Mouse (Mus musculus) liver, embryonic 13.5 days (tissue): ENCODE data around the gene Ap3b1. TPM values are rescaled to one million over a fixed set of nuclear protein-coding genes. Genes with fewer than 3 reads are reported as not detected.

Experiments used
- ATAC-seq: fragments of 200-750 bp; cut with Nextera tagmentation; 2 replicates; pipeline ENCODE4 v1.8.0; 2017; ENCODE audit warnings: low read depth, mild to moderate bottlenecking, moderate number of reproducible peaks, moderate library complexity
- DNase-seq: peaks from one replicate; pipeline ENCODE4 v3.0.0; 2022
- H3K27ac ChIP-seq: fragments of 300-500 bp; sonication (generic); 2 replicates; pipeline ENCODE4 v1.5.1; 2015; ENCODE audit warnings: moderate library complexity, mild to moderate bottlenecking, inconsistent platforms
- H3K27me3 ChIP-seq: fragments of 300-500 bp; sonication (generic); 2 replicates; pipeline ENCODE4 v1.6.1; 2015; ENCODE audit warnings: mild to moderate bottlenecking, inconsistent platforms
- H3K36me3 ChIP-seq: fragments of 300-500 bp; sonication (generic); 2 replicates; pipeline ENCODE4 v1.6.1; 2015; ENCODE audit warnings: mild to moderate bottlenecking, inconsistent platforms
- H3K4me1 ChIP-seq: fragments of 300-500 bp; sonication (generic); replicated peaks from 2 replicates; pipeline ENCODE4 v1.6.1; 2015; ENCODE audit warnings: inconsistent platforms
- H3K4me2 ChIP-seq: fragments of 300-500 bp; sonication (generic); 2 replicates; pipeline ENCODE4 v1.6.1; 2015; ENCODE audit warnings: inconsistent platforms, mild to moderate bottlenecking, moderate library complexity
- H3K4me3 ChIP-seq: fragments of 300-500 bp; sonication (generic); replicated peaks from 2 replicates; pipeline ENCODE4 v1.5.1; 2015; ENCODE audit warnings: mild to moderate bottlenecking, inconsistent platforms
- H3K9ac ChIP-seq: fragments of 300-500 bp; sonication (generic); 2 replicates; pipeline ENCODE4 v1.6.1; 2015; ENCODE audit warnings: mild to moderate bottlenecking, inconsistent platforms
- H3K9me3 ChIP-seq: fragments of 300-500 bp; sonication (generic); replicated peaks from 2 replicates; pipeline ENCODE4 v1.6.1; 2016; ENCODE audit warnings: inconsistent platforms
- WGBS: fragments of 180-500 bp; shearing (Covaris S2); methylation state at CpG from one replicate; pipeline ENCODE4 v1.1.7; 2015; ENCODE audit not compliant: insufficient replicate concordance; 5-methylcytosine and 5-hydroxymethylcytosine counted together
- polyA plus RNA-seq: library from polyadenylated mRNA; unstranded; fragments of >200 nt; fragmentation: Nextera tagmentation; extraction: Ambion mirVana; gene quantifications from 2 replicates; pipeline ENCODE4 v1.2.1, GENCODE M21; 2015

Gene Ap3b1
- polyA plus RNA-seq, 1 experiment from 2014 or later, result 18.5 TPM

- 89% methylated on average over 12 of the region's 12 CpGs for WGBS
- Histone ChIP-seq H3K4me2 (no peak overlapping the region), H3K27ac (no peak overlapping the region), H3K4me3 (no peak overlapping the region), H3K4me1 (peaks cover 13% of the 10 kb centered on the region; the same call in 1 of the 2 replicates), H3K27me3 (no peaks in the 10 kb centered on the region), H3K36me3 (peaks cover 30% of the 10 kb centered on the region; the same call in 1 of the 2 replicates), H3K9me3 (no peaks in the 10 kb centered on the region), H3K9ac (no peak overlapping the region)
- ATAC-seq (no peak), DNase-seq (no peak)
These were observed 185.5 kb downstream of the Ap3b1 start for GRCm38 (mm10) chr13:94544211-94544610.

- H3K4me1 ChIP-seq, result peaks cover 13% of the 10 kb centered on the region; the same call in 1 of the 2 replicates
- H3K27me3 ChIP-seq, result no peaks in the 10 kb centered on the region
- no peak overlapping the region for H3K9ac ChIP-seq
- H3K27ac ChIP-seq, result no peak overlapping the region
- H3K36me3 ChIP-seq, result peaks cover 30% of the 10 kb centered on the region
- H3K4me3 ChIP-seq, result no peak overlapping the region
- ATAC-seq (no peak), DNase-seq (no peak)
- no peaks in the 10 kb centered on the region for H3K9me3 ChIP-seq
- no peak overlapping the region for H3K4me2 ChIP-seq
- WGBS, result 77% methylated on average over 4 of the region's 4 CpGs
These were observed 187.0 kb downstream of the Ap3b1 start for GRCm38 (mm10) chr13:94545739-94546138.

GRCm38 (mm10) chr13:94546246-94546645 is 187.5 kb downstream of the Ap3b1 start:
- Histone ChIP-seq H3K9ac (no peak overlapping the region), H3K4me2 (no peak overlapping the region), H3K27ac (no peak overlapping the region), H3K9me3 (no peaks in the 10 kb centered on the region), H3K4me1 (peaks cover 9% of the 10 kb centered on the region; the same call in 1 of the 2 replicates), H3K4me3 (no peak overlapping the region), H3K27me3 (no peaks in the 10 kb centered on the region), H3K36me3 (peaks cover 27% of the 10 kb centered on the region)
- DNase-seq (no peak), ATAC-seq (no peak)
- WGBS, result 84% methylated on average over 11 of the region's 11 CpGs

GRCm38 (mm10) chr13:94549580-94549979 is 190.8 kb downstream of the Ap3b1 start:
- 81% methylated on average over 3 of the region's 3 CpGs for WGBS
- Histone ChIP-seq H3K4me2 (no peak overlapping the region), H3K4me3 (no peak overlapping the region), H3K36me3 (peaks cover 15% of the 10 kb centered on the region; the same call in 1 of the 2 replicates), H3K9me3 (no peaks in the 10 kb centered on the region), H3K27me3 (no peaks in the 10 kb centered on the region), H3K9ac (no peak overlapping the region), H3K4me1 (no peaks in the 10 kb centered on the region), H3K27ac (no peak overlapping the region)
- DNase-seq (no peak), ATAC-seq (no peak)

- DNase-seq (no peak), ATAC-seq (no peak)
- WGBS, result 84% methylated on average over 4 of the region's 4 CpGs
- Histone ChIP-seq H3K36me3 (peaks cover 15% of the 10 kb centered on the region; the same call in 1 of the 2 replicates), H3K27ac (no peak overlapping the region), H3K4me3 (no peak overlapping the region), H3K27me3 (no peaks in the 10 kb centered on the region), H3K4me2 (no peak overlapping the region), H3K9ac (no peak overlapping the region), H3K4me1 (no peaks in the 10 kb centered on the region), H3K9me3 (no peaks in the 10 kb centered on the region)
These were observed 191.3 kb downstream of the Ap3b1 start for GRCm38 (mm10) chr13:94550037-94550436.

GRCm38 (mm10) chr13:94560011-94560410 is 201.3 kb downstream of the Ap3b1 start:
- H3K36me3 ChIP-seq, result no peaks in the 10 kb centered on the region
- 6% methylated on average over 3 of the region's 3 CpGs for WGBS
- no peaks in the 10 kb centered on the region for H3K27me3 ChIP-seq
- H3K4me1 ChIP-seq, result peaks cover 3% of the 10 kb centered on the region; the same call in 1 of the 2 replicates
- H3K9me3 ChIP-seq, result no peaks in the 10 kb centered on the region
- DNase-seq (peak; percentile 35), ATAC-seq (no peak)
- H3K27ac ChIP-seq, result no peak overlapping the region
- no peak overlapping the region for H3K4me2 ChIP-seq
- H3K4me3 ChIP-seq, result no peak overlapping the region
- H3K9ac ChIP-seq, result no peak overlapping the region

GRCm38 (mm10) chr13:94560878-94561277 is 202.1 kb downstream of the Ap3b1 start:
- Histone ChIP-seq H3K9me3 (no peaks in the 10 kb centered on the region), H3K4me1 (peaks cover 3% of the 10 kb centered on the region; the same call in 1 of the 2 replicates), H3K27me3 (no peaks in the 10 kb centered on the region), H3K27ac (no peak overlapping the region), H3K4me2 (no peak overlapping the region), H3K9ac (no peak overlapping the region), H3K36me3 (peaks cover 7% of the 10 kb centered on the region; the same call in 1 of the 2 replicates), H3K4me3 (no peak overlapping the region)
- WGBS, result 78% methylated on average over 11 of the region's 11 CpGs
- ATAC-seq (no peak), DNase-seq (no peak)

GRCm38 (mm10) chr13:94562652-94563339 is 204.0 kb downstream of the Ap3b1 start:
- no peak overlapping the region for H3K27ac ChIP-seq
- H3K4me1 ChIP-seq, result peaks cover 3% of the 10 kb centered on the region; the same call in 1 of the 2 replicates
- no peak overlapping the region for H3K9ac ChIP-seq
- H3K4me3 ChIP-seq, result no peak overlapping the region
- H3K27me3 ChIP-seq, result no peaks in the 10 kb centered on the region
- DNase-seq (no peak), ATAC-seq (no peak)
- peaks cover 13% of the 10 kb centered on the region for H3K36me3 ChIP-seq
- no peaks in the 10 kb centered on the region for H3K9me3 ChIP-seq
- WGBS, result 75% methylated on average over 9 of the region's 9 CpGs
- H3K4me2 ChIP-seq, result no peak overlapping the region

- Histone ChIP-seq H3K4me2 (no peak overlapping the region), H3K27me3 (no peaks in the 10 kb centered on the region), H3K4me3 (no peak overlapping the region), H3K36me3 (peaks cover 13% of the 10 kb centered on the region), H3K4me1 (peaks cover 3% of the 10 kb centered on the region; the same call in 1 of the 2 replicates), H3K27ac (no peak overlapping the region), H3K9me3 (no peaks in the 10 kb centered on the region), H3K9ac (no peak overlapping the region)
- WGBS, result 81% methylated on average over 8 of the region's 8 CpGs
- no peak for DNase-seq
- ATAC-seq, result no peak
These were observed 205.1 kb downstream of the Ap3b1 start for GRCm38 (mm10) chr13:94563836-94564235.

- WGBS, result 81% methylated on average over 13 of the region's 13 CpGs
- Histone ChIP-seq H3K27me3 (no peaks in the 10 kb centered on the region), H3K4me1 (peaks cover 3% of the 10 kb centered on the region; the same call in 1 of the 2 replicates), H3K9me3 (no peaks in the 10 kb centered on the region), H3K9ac (no peak overlapping the region), H3K4me2 (no peak overlapping the region), H3K4me3 (no peak overlapping the region), H3K27ac (no peak overlapping the region), H3K36me3 (peaks cover 13% of the 10 kb centered on the region)
- DNase-seq (no peak), ATAC-seq (no peak)
These were observed 205.7 kb downstream of the Ap3b1 start for GRCm38 (mm10) chr13:94564351-94564994.

GRCm38 (mm10) chr13:94565176-94565575 is 206.4 kb downstream of the Ap3b1 start:
- Histone ChIP-seq H3K4me2 (no peak overlapping the region), H3K4me1 (peaks cover 3% of the 10 kb centered on the region; the same call in 1 of the 2 replicates), H3K36me3 (peaks cover 13% of the 10 kb centered on the region), H3K9me3 (no peaks in the 10 kb centered on the region), H3K27ac (no peak overlapping the region), H3K4me3 (no peak overlapping the region), H3K27me3 (no peaks in the 10 kb centered on the region), H3K9ac (no peak overlapping the region)
- WGBS, result 89% methylated on average over 14 of the region's 14 CpGs
- DNase-seq, result no peak
- ATAC-seq, result no peak
